Mouse (Mus musculus): ENCODE measurements around the gene Ifrd2. TPM values are rescaled to one million over a fixed set of nuclear protein-coding genes. Genes with fewer than 3 reads are reported as not detected.

The Ifrd2 gene
- total RNA-seq, 1 experiment = 66.6 TPM

DNA sequence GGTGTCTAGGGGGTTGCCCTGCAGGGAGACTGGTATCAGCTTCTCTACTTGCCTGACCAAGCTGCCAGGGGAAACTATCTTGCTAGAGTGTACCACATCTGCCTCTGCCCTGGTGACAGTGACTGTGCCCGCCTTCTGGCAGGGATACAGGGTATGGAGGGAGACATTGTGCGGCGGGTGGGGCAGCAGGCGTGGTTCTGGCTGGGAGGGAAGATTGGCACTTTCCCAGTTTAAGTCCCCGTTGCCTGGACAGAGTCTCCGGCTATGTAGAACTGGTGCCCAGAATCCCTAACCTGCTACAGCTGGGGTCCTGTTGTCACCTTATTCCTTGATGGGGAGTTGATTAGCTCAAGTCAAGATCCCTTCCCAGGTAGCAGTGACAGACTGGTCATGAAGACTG is 45.0 kb downstream of the Ifrd2 start:
- H3K9me3 ChIP-seq (ENCODE audit: control insufficient read depth, insufficient read depth, low read depth, low read length) = no peaks in the 10 kb centered on the region
- no peak for DNase-seq (ENCODE audit: low read depth, low spot score)
- H3K4me1 ChIP-seq (ENCODE audit: control insufficient read depth in 2 of 2, insufficient read depth in 2 of 2, low read length in 2 of 2, poor library complexity in 1 of 2) = peaks cover 10 to 40% of the 10 kb centered on the region in 2 experiments; a peak in 3 of 4 replicates
- TF ChIP-seq ZNF384 (IDR thresholded peaks at IDR 0.05; ENCODE audit: low read depth, low read length) (no peak), CHD2 (IDR thresholded peaks at IDR 0.05; ENCODE audit: low read depth, low read length) (no peak), MAFK (IDR thresholded peaks at IDR 0.05; ENCODE audit: insufficient read depth, low read depth, low read length) (no peak), HCFC1 (IDR thresholded peaks at IDR 0.05; ENCODE audit: borderline replicate concordance, insufficient read depth, low read length) (no peak), ZC3H11A (IDR thresholded peaks at IDR 0.05; ENCODE audit: borderline replicate concordance, low read depth, low read length) (no peak)
- H3K27ac ChIP-seq (ENCODE audit: insufficient read depth, low read depth, low read length, poor library complexity, severe bottlenecking) = no peak overlapping the region
- peaks cover 1% of the 10 kb centered on the region; the same call in 1 of the 2 replicates for H3K36me3 ChIP-seq (ENCODE audit: control insufficient read depth, insufficient read depth, low read length, poor library complexity, severe bottlenecking)
- in situ Hi-C loops (cut with MboI; ENCODE audit: low sequenced_read_pairs in 2 of 2, unreplicated experiment in 2 of 2) = no loop called here
- H3K9ac ChIP-seq (ENCODE audit: insufficient read depth, low read depth, low read length, poor library complexity, severe bottlenecking) = peak overlapping the region; percentile 91; the same call in 1 of the 2 replicates
- H3K4me3 ChIP-seq (ENCODE audit: insufficient read depth in 1 of 2, low read depth in 1 of 2, low read length in 2 of 2, poor library complexity in 1 of 2, severe bottlenecking in 1 of 2) = peak overlapping the region; percentile 92 to 97; a peak in 3 of 4 replicates

DNA sequence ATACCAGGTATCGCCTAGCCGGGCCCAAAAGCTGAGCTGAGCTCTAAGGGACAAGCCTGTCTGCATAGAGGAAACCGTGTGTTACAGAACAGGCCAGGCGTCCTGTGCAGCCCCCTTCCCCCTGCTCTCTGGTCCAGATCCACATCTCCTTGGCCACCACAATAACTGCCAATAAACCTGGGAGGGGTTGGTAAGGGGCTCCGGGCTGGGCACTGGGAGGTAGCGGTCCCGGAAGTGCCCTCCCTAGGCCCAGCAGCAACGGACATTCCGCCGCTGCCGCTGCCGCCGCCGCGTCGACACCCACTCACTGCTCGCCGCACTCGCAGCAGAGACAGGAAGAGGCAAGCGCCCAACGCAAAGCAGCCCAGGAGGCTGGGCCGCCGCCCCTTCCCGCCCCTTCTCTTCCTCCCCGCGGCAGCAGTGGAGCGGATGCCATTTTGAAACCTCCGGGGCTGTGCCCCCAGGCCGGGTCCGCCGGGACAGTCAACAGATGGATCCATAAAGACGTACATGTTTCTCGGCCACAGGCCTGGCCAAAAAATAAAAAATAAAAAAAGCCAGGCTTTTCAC is 45.7 kb downstream of the Ifrd2 start:
- no peaks in the 10 kb centered on the region for H3K9me3 ChIP-seq (ENCODE audit: control insufficient read depth, insufficient read depth, low read depth, low read length)
- peak overlapping the region; percentile 91; the same call in 1 of the 2 replicates for H3K9ac ChIP-seq (ENCODE audit: insufficient read depth, low read depth, low read length, poor library complexity, severe bottlenecking)
- peak overlapping the region; percentile 92 to 97 for H3K4me3 ChIP-seq (ENCODE audit: insufficient read depth in 1 of 2, low read depth in 1 of 2, low read length in 2 of 2, poor library complexity in 1 of 2, severe bottlenecking in 1 of 2)
- peaks cover 1% of the 10 kb centered on the region; the same call in 1 of the 2 replicates for H3K36me3 ChIP-seq (ENCODE audit: control insufficient read depth, insufficient read depth, low read length, poor library complexity, severe bottlenecking)
- in situ Hi-C loops (cut with MboI; ENCODE audit: low sequenced_read_pairs in 2 of 2, unreplicated experiment in 2 of 2) = no loop called here
- 0 out of 2 replicates have a peak overlapping the region, but pooled peaks have one; percentile 9 for H3K27ac ChIP-seq (ENCODE audit: insufficient read depth, low read depth, low read length, poor library complexity, severe bottlenecking)
- TF ChIP-seq MAFK (IDR thresholded peaks at IDR 0.05; ENCODE audit: insufficient read depth, low read depth, low read length) (no peak), ZC3H11A (IDR thresholded peaks at IDR 0.05; ENCODE audit: borderline replicate concordance, low read depth, low read length) (no peak), CHD2 (IDR thresholded peaks at IDR 0.05; ENCODE audit: low read depth, low read length) (no peak), ZNF384 (IDR thresholded peaks at IDR 0.05; ENCODE audit: low read depth, low read length) (no peak), HCFC1 (IDR thresholded peaks at IDR 0.05; ENCODE audit: borderline replicate concordance, insufficient read depth, low read length) (no peak)
- DNase-seq (ENCODE audit: low read depth, low spot score) = no peak
- H3K4me1 ChIP-seq (ENCODE audit: control insufficient read depth in 2 of 2, insufficient read depth in 2 of 2, low read length in 2 of 2, poor library complexity in 1 of 2) = peaks cover 7 to 33% of the 10 kb centered on the region in 2 experiments; a peak in 3 of 4 replicates

DNA sequence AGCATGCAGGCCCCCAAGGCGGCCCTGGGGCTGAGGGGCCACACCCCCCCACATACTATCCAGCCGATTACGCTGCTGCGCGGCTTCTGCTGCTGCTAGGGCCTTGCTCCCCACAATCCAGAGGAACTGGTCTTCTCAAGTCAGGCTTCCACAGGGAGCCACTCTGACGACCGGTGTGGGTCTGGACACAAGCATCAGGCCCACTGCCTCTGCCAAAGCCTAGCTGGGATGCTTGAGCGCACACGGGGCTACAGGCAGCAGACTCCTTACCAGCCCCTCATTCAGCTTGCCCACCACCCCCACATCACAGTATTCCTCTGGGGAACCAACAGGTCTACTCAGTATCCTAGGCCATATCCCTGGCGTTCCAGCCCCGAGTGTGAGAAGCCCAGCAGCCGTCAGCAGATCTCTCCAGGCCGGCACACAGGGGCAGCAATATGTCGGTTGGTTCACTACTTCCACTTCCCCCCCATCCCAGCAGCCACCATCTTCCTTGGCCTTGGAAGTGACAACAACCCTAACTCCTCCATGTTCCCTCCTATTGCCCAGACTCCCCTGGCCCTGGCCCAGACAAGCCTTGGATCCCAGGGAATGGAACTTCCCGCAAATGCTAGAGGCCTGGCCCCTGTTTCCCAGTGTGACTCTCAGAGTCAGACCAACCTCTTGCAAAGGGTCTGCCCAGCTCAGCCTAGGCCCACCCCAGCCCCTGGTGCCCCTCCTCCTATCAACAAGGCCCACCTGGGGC is 46.4 kb downstream of the Ifrd2 start:
- in situ Hi-C loops (cut with MboI; ENCODE audit: low sequenced_read_pairs in 2 of 2, unreplicated experiment in 2 of 2) = no loop called here
- H3K36me3 ChIP-seq (ENCODE audit: control insufficient read depth, insufficient read depth, low read length, poor library complexity, severe bottlenecking) = peaks cover 1% of the 10 kb centered on the region; the same call in 1 of the 2 replicates
- no peak for DNase-seq (ENCODE audit: low read depth, low spot score)
- no peak overlapping the region for H3K27ac ChIP-seq (ENCODE audit: insufficient read depth, low read depth, low read length, poor library complexity, severe bottlenecking)
- no peaks in the 10 kb centered on the region for H3K9me3 ChIP-seq (ENCODE audit: control insufficient read depth, insufficient read depth, low read depth, low read length)
- peaks cover 4 to 27% of the 10 kb centered on the region in 2 experiments; a peak in 3 of 4 replicates for H3K4me1 ChIP-seq (ENCODE audit: control insufficient read depth in 2 of 2, insufficient read depth in 2 of 2, low read length in 2 of 2, poor library complexity in 1 of 2)
- TF ChIP-seq ZNF384 (IDR thresholded peaks at IDR 0.05; ENCODE audit: low read depth, low read length) (no peak), ZC3H11A (IDR thresholded peaks at IDR 0.05; ENCODE audit: borderline replicate concordance, low read depth, low read length) (no peak), CHD2 (IDR thresholded peaks at IDR 0.05; ENCODE audit: low read depth, low read length) (no peak), HCFC1 (IDR thresholded peaks at IDR 0.05; ENCODE audit: borderline replicate concordance, insufficient read depth, low read length) (no peak), MAFK (IDR thresholded peaks at IDR 0.05; ENCODE audit: insufficient read depth, low read depth, low read length) (no peak)
- peak overlapping the region; percentile 92 to 97 for H3K4me3 ChIP-seq (ENCODE audit: insufficient read depth in 1 of 2, low read depth in 1 of 2, low read length in 2 of 2, poor library complexity in 1 of 2, severe bottlenecking in 1 of 2)
- H3K9ac ChIP-seq (ENCODE audit: insufficient read depth, low read depth, low read length, poor library complexity, severe bottlenecking) = peak overlapping the region; percentile 91

DNA sequence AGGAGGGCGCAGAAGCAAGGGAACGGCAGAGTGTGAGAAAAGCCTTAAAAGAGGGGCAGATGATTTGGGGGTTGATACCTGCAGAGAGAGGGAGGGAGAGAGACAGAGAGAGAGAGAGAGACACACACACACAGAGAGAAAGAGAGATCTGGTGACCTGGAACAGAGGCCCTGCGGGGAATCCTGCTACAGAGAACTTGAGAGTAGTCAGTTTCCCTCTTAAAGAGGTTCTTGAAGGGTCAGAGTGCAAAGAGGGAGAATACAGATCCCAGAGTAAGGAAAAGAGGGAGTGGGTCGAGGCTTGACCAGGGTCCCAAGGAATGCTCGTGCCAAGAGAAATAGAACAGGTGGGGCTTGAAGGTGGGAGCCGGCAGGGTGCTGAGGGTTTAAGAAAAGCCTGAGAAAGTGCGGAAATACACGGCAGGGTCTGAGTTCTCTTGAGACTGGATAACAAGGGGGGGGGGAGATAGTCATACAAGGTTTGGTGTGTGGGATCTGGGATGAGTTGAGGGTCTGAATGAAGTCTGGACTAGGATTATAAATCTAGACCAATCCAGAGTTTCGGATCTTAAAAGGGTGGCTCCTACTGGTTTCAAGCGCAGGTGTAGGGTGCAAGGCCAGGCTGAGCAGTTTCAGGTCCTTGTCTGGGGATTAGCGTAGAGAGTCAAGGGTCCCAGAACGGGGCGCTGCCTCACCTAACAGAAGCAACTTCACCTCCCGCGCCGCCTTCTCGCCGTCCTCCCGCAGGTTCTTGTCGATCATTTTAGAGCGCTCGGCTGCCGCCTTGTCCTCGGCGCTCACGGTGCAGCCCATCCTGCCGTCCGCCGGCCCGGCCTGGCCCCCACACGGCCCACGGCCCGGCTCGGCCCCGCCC is 47.2 kb downstream of the Ifrd2 start:
- Histone ChIP-seq H3K27ac (ENCODE audit: insufficient read depth, low read depth, low read length, poor library complexity, severe bottlenecking) (no peak overlapping the region), H3K4me3 (ENCODE audit: insufficient read depth in 1 of 2, low read depth in 1 of 2, low read length in 2 of 2, poor library complexity in 1 of 2, severe bottlenecking in 1 of 2) (peak overlapping the region; percentile 92 to 97), H3K9ac (ENCODE audit: insufficient read depth, low read depth, low read length, poor library complexity, severe bottlenecking) (peak overlapping the region; percentile 91), H3K4me1 (ENCODE audit: control insufficient read depth in 2 of 2, insufficient read depth in 2 of 2, low read length in 2 of 2, poor library complexity in 1 of 2) (peaks cover 4 to 23% of the 10 kb centered on the region in 2 experiments; a peak in 3 of 4 replicates), H3K9me3 (ENCODE audit: control insufficient read depth, insufficient read depth, low read depth, low read length) (no peaks in the 10 kb centered on the region), H3K36me3 (ENCODE audit: control insufficient read depth, insufficient read depth, low read length, poor library complexity, severe bottlenecking) (peaks cover 1% of the 10 kb centered on the region; the same call in 1 of the 2 replicates)
- no peak for DNase-seq (ENCODE audit: low read depth, low spot score)
- in situ Hi-C loops (cut with MboI; ENCODE audit: low sequenced_read_pairs in 2 of 2, unreplicated experiment in 2 of 2) = no loop called here
- TF ChIP-seq MAFK (IDR thresholded peaks at IDR 0.05; ENCODE audit: insufficient read depth, low read depth, low read length) (no peak), ZC3H11A (IDR thresholded peaks at IDR 0.05; ENCODE audit: borderline replicate concordance, low read depth, low read length) (no peak), ZNF384 (IDR thresholded peaks at IDR 0.05; ENCODE audit: low read depth, low read length) (no peak), HCFC1 (IDR thresholded peaks at IDR 0.05; ENCODE audit: borderline replicate concordance, insufficient read depth, low read length) (no peak), CHD2 (IDR thresholded peaks at IDR 0.05; ENCODE audit: low read depth, low read length) (no peak)

All from ES-E14 (cell line).